Mouse (Mus musculus): ENCODE data around the gene Rasgef1c. TPM values are rescaled to one million over a fixed set of nuclear protein-coding genes. Genes with fewer than 3 reads are reported as not detected.

Gene Rasgef1c
- polyA plus RNA-seq, 1 experiment, result not detected

- no peak for TF ChIP-seq GATA1 (IDR thresholded peaks at IDR 0.05; ENCODE audit: low read length)
Measured at GRCm38 (mm10) chr11:50024445-50024832, 122.8 kb downstream of the Rasgef1c start.

GRCm38 (mm10) chr11:50024833-50025720 lies 123.4 kb downstream of the Rasgef1c start, which contains the start of gene Rnf130:
Gene Rnf130 (plus strand): TSS chr11:50025346.
- TF ChIP-seq GATA1 (IDR thresholded peaks at IDR 0.05; ENCODE audit: low read length), result no peak

GRCm38 (mm10) chr11:50025721-50026520 lies 124.3 kb downstream of the Rasgef1c start:
- TF ChIP-seq GATA1 (IDR thresholded peaks at IDR 0.05; ENCODE audit: low read length), result no peak

- TF ChIP-seq GATA1 (IDR thresholded peaks at IDR 0.05; ENCODE audit: low read length), result no peak
Measured at GRCm38 (mm10) chr11:50026521-50027090, 125.0 kb downstream of the Rasgef1c start.

- no peak for TF ChIP-seq GATA1 (IDR thresholded peaks at IDR 0.05; ENCODE audit: low read length)
Measured at GRCm38 (mm10) chr11:50028416-50028815, 126.8 kb downstream of the Rasgef1c start.

Other genes starting within 250 kb of the Rasgef1c start
- not detected in 2 replicates for gene Scgb3a1, start 238.2 kb upstream of the Rasgef1c start, polyA plus RNA-seq (2012)
- gene Cnot6, start 189.1 kb upstream of the Rasgef1c start, polyA plus RNA-seq (2012), result 41.5 and 58.5 TPM in 2 replicates
- gene Gfpt2, start 107.7 kb upstream of the Rasgef1c start, polyA plus RNA-seq (2012), result 0.67 and 0.71 TPM in 2 replicates
- gene Mapk9, start 55.1 kb upstream of the Rasgef1c start, polyA plus RNA-seq (2012), result 10.0 and 10.4 TPM in 2 replicates
- 18.0 and 24.3 TPM in 2 replicates for gene Rnf130, start 123.5 kb downstream of the Rasgef1c start, polyA plus RNA-seq (2012)
- gene Tbc1d9b, start 229.6 kb downstream of the Rasgef1c start, polyA plus RNA-seq (2012), result 50.7 and 98.9 TPM in 2 replicates